Mouse (Mus musculus) lung, embryonic 14.5 days (tissue): ENCODE results near the gene Pla2r1. TPM values are rescaled to one million over a fixed set of nuclear protein-coding genes. Genes with fewer than 3 reads are reported as not detected.

Experiments
- ATAC-seq: fragments of 200-750 bp; cut with Nextera tagmentation; 2 replicates; pipeline ENCODE4 v1.8.0; 2017; ENCODE audit warnings: mild to moderate bottlenecking, moderate TSS enrichment, moderate library complexity; ENCODE audit not compliant: insufficient read depth
- DNase-seq: peaks from one replicate; pipeline ENCODE4 v3.0.0-alpha.2; 2015
- H3K27ac ChIP-seq: fragments of 300-500 bp; sonication (generic); 2 replicates; pipeline ENCODE4 v1.5.1; 2014; ENCODE audit warnings: low read depth, mild to moderate bottlenecking, moderate library complexity
- H3K27me3 ChIP-seq: fragments of 300-500 bp; sonication (generic); 2 replicates; pipeline ENCODE4 v1.6.1; 2014; ENCODE audit warnings: low read length, control low read depth; ENCODE audit not compliant: insufficient read depth
- H3K36me3 ChIP-seq: fragments of 300-500 bp; sonication (generic); 2 replicates; pipeline ENCODE4 v1.6.1; 2014; ENCODE audit warnings: control low read depth; ENCODE audit not compliant: insufficient read depth
- H3K4me1 ChIP-seq: fragments of 300-500 bp; sonication (generic); 2 replicates; pipeline ENCODE4 v1.6.1; 2014; ENCODE audit warnings: antibody characterized with exemption, control low read depth; ENCODE audit not compliant: insufficient read depth
- H3K4me2 ChIP-seq: fragments of 300-500 bp; sonication (generic); 2 replicates; pipeline ENCODE4 v1.6.1; 2014; ENCODE audit warnings: mild to moderate bottlenecking
- H3K4me3 ChIP-seq: fragments of 300-500 bp; sonication (generic); 2 replicates; pipeline ENCODE4 v1.5.1; 2014; ENCODE audit warnings: low read depth, low read length
- H3K9ac ChIP-seq: fragments of 300-500 bp; sonication (generic); 2 replicates; pipeline ENCODE4 v1.6.1; 2014
- H3K9me3 ChIP-seq: fragments of 300-500 bp; sonication (generic); 2 replicates; pipeline ENCODE4 v1.6.1; 2016; ENCODE audit warnings: low read depth, low read length, control low read depth
- CTCF ChIP-seq: IDR thresholded peaks from 2 replicates; pipeline ENCODE4 v1.5.1; 2016; ENCODE audit warnings: antibody characterized with exemption, low read depth
- WGBS: fragments of 180-500 bp; shearing (Covaris S2); extraction: QIAGEN DNeasy Blood & Tissue Kit; methylation state at CpG from one replicate; pipeline ENCODE4 v1.1.7; 2014; 5-methylcytosine and 5-hydroxymethylcytosine counted together
- polyA plus RNA-seq: library from polyadenylated mRNA; unstranded; fragments of >200 nt; fragmentation: Nextera tagmentation; extraction: Ambion mirVana; gene quantifications from 2 replicates; pipeline ENCODE4 v1.2.1, GENCODE M21; 2014

Pla2r1 gene
- polyA plus RNA-seq, 1 experiment from 2014 or later: 4.6 TPM

DNA sequence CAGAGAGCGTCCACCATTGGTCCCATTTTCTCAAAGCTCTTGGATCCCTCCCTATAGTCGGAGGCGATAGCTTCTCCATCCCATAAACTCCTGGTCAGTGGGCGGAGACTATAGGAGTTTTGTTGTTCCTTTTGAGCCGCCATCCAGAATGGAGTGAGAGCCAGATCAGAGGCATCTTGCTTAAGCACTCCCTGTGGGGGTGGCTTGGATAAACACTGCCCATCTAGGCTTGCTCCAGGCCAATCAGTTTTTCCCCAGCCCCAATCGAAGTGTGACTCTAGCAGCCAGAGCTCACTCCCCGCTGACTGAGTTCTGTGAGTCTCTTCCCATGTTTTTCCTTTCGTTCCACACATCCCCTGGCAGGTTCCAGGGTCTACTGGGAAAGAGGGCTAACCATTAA, 138.8 kb downstream of the Pla2r1 start:
- Histone ChIP-seq H3K4me3 (no peak overlapping the region), H3K9ac (no peak overlapping the region), H3K9me3 (no peaks in the 10 kb centered on the region), H3K27ac (no peak overlapping the region), H3K27me3 (no peaks in the 10 kb centered on the region), H3K4me1 (no peaks in the 10 kb centered on the region), H3K4me2 (no peak overlapping the region), H3K36me3 (no peaks in the 10 kb centered on the region)
- DNase-seq (peak; percentile 9), ATAC-seq (0 out of 2 replicates have a peak, but pooled peaks have one; percentile 31)
- WGBS: 54% methylated on average over 8 of the region's 8 CpGs
- no peak for TF ChIP-seq CTCF

- ATAC-seq: no peak
- no peak for DNase-seq
- WGBS: 57% methylated on average over 18 of the region's 18 CpGs
- no peaks in the 10 kb centered on the region for H3K27me3 ChIP-seq
- no peak overlapping the region for H3K4me3 ChIP-seq
- H3K9ac ChIP-seq: no peak overlapping the region
- H3K27ac ChIP-seq: no peak overlapping the region
- H3K9me3 ChIP-seq: no peaks in the 10 kb centered on the region
- no peak overlapping the region for H3K4me2 ChIP-seq
- no peaks in the 10 kb centered on the region for H3K4me1 ChIP-seq
- no peak for TF ChIP-seq CTCF
- H3K36me3 ChIP-seq: no peaks in the 10 kb centered on the region
Measured at GRCm38 (mm10) chr2:60413006-60413650, 140.0 kb downstream of the Pla2r1 start.

DNA sequence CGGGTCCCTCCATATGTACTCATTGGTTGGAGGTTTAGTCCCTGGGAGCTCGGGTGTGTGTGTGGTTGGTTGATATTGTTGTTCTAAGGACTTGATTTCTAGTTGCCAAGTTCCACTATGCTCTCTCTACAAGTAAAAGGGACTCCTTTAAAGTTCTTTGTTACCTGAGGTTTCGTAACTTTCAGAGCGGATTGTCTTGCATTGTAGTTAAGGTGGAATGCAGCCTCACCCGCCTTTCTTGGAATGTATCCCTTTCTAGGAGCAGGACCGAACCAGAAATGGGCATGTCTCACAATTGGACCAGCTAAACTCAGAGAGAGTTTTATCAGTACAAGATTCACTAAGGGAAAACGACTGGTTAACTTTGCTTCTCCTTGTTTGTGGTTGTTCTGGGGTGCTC, 141.9 kb downstream of the Pla2r1 start:
- WGBS: 68% methylated on average over 7 of the region's 7 CpGs
- H3K4me1 ChIP-seq: no peaks in the 10 kb centered on the region
- TF ChIP-seq CTCF: no peak
- no peak overlapping the region for H3K27ac ChIP-seq
- no peaks in the 10 kb centered on the region for H3K36me3 ChIP-seq
- ATAC-seq (no peak), DNase-seq (no peak)
- no peak overlapping the region for H3K9ac ChIP-seq
- H3K9me3 ChIP-seq: no peaks in the 10 kb centered on the region
- no peak overlapping the region for H3K4me2 ChIP-seq
- no peaks in the 10 kb centered on the region for H3K27me3 ChIP-seq
- H3K4me3 ChIP-seq: no peak overlapping the region

GRCm38 (mm10) chr2:60409989-60410763, 142.9 kb downstream of the Pla2r1 start:
- no peak for DNase-seq
- no peak for TF ChIP-seq CTCF
- no peak for ATAC-seq
- Histone ChIP-seq H3K27ac (no peak overlapping the region), H3K36me3 (no peaks in the 10 kb centered on the region), H3K27me3 (no peaks in the 10 kb centered on the region), H3K4me1 (no peaks in the 10 kb centered on the region), H3K4me3 (no peak overlapping the region), H3K9me3 (no peaks in the 10 kb centered on the region), H3K4me2 (no peak overlapping the region), H3K9ac (no peak overlapping the region)
- WGBS: 58% methylated on average over 11 of the region's 11 CpGs

DNA sequence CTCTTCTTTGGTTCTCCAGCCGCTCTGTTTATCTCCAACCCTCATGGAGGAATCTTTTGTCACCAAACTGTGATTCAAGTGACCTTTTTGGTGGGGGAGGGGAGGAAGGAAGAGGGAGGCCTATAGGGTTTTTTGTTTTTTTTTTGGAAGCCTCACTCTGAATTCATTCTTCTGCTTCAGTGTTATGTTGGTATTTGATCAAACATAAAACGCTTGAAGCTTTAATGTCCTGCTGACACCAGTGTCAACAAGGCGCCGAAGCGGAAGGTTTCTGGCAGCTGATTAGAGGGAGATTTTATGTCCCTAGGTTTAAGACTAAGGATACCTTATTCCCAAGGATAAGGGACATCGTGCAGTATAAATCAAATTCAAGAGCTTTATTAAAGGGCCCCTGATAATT, 143.9 kb downstream of the Pla2r1 start:
- no peak for TF ChIP-seq CTCF

GRCm38 (mm10) chr2:60407387-60407786, 145.7 kb downstream of the Pla2r1 start:
- no peaks in the 10 kb centered on the region for H3K4me1 ChIP-seq
- H3K9me3 ChIP-seq: no peaks in the 10 kb centered on the region
- H3K27me3 ChIP-seq: no peaks in the 10 kb centered on the region
- no peak overlapping the region for H3K27ac ChIP-seq
- DNase-seq (no peak), ATAC-seq (no peak)
- no peak overlapping the region for H3K4me3 ChIP-seq
- H3K4me2 ChIP-seq: no peak overlapping the region
- no peak for TF ChIP-seq CTCF
- no peaks in the 10 kb centered on the region for H3K36me3 ChIP-seq
- H3K9ac ChIP-seq: no peak overlapping the region
- 78% methylated on average over 2 of the region's 2 CpGs for WGBS

More for the DNA sequence above, 143.9 kb downstream of the Pla2r1 start:
- H3K4me3 ChIP-seq: no peak overlapping the region
- no peaks in the 10 kb centered on the region for H3K27me3 ChIP-seq
- H3K9ac ChIP-seq: no peak overlapping the region
- no peaks in the 10 kb centered on the region for H3K9me3 ChIP-seq
- no peak overlapping the region for H3K27ac ChIP-seq
- no peaks in the 10 kb centered on the region for H3K36me3 ChIP-seq
- H3K4me2 ChIP-seq: no peak overlapping the region
- WGBS: 54% methylated on average over 6 of the region's 6 CpGs
- H3K4me1 ChIP-seq: no peaks in the 10 kb centered on the region
- DNase-seq: no peak
- ATAC-seq: no peak

- Histone ChIP-seq H3K4me3 (no peak overlapping the region), H3K36me3 (no peaks in the 10 kb centered on the region), H3K4me1 (no peaks in the 10 kb centered on the region), H3K27me3 (no peaks in the 10 kb centered on the region), H3K27ac (no peak overlapping the region), H3K9me3 (no peaks in the 10 kb centered on the region), H3K9ac (no peak overlapping the region), H3K4me2 (no peak overlapping the region)
- TF ChIP-seq CTCF: no peak
- no peak for DNase-seq
- ATAC-seq: no peak
- 85% methylated on average over 5 of the region's 5 CpGs for WGBS
Measured at GRCm38 (mm10) chr2:60405431-60405830, 147.7 kb downstream of the Pla2r1 start.
